Mouse (Mus musculus): Measurements from ENCODE around the gene Cdkal1. TPM values are rescaled to one million over a fixed set of nuclear protein-coding genes. Genes with fewer than 3 reads are reported as not detected.
A peak's percentile ranks its signal among the peaks of the same experiment; 100 is the strongest.

Gene Cdkal1
- polyA plus RNA-seq, 1 experiment from 2014 or later: 35.1 TPM

- H3K27ac ChIP-seq (ENCODE audit: low read depth, low read length): peak overlapping the region; percentile 63; the same call in 1 of the 2 replicates
- H3K4me2 ChIP-seq: no peak overlapping the region
- H3K9me3 ChIP-seq (ENCODE audit: control insufficient read depth, low read length): no peaks in the 10 kb centered on the region
- H3K4me1 ChIP-seq (ENCODE audit: control insufficient read depth, insufficient read depth, low read length): peaks cover 10% of the 10 kb centered on the region; the same call in 1 of the 2 replicates
- no peaks in the 10 kb centered on the region for H3K36me3 ChIP-seq (ENCODE audit: control insufficient read depth, insufficient read depth, low read length)
- 42% methylated on average over 11 of the region's 11 CpGs for WGBS
- H3K4me3 ChIP-seq (ENCODE audit: low read depth, low read length): no peak overlapping the region
- H3K27me3 ChIP-seq (ENCODE audit: control insufficient read depth, insufficient read depth, low read length): no peaks in the 10 kb centered on the region
- DNase-seq (ENCODE audit: low spot score, missing footprints) (peak; percentile 82), ATAC-seq (ENCODE audit: low FRiP score) (peak; percentile 49; the same call in 1 of the 2 replicates)
- no peak overlapping the region for H3K9ac ChIP-seq (ENCODE audit: low read length)
These were observed 581.2 kb downstream of the Cdkal1 start for GRCm38 (mm10) chr13:29274296-29274695.

- H3K9ac ChIP-seq (ENCODE audit: low read length): peak overlapping the region; percentile 45; the same call in 1 of the 2 replicates
These were observed 581.7 kb downstream of the Cdkal1 start for GRCm38 (mm10) chr13:29273693-29274221.

GRCm38 (mm10) chr13:29271451-29271850 is 584.0 kb downstream of the Cdkal1 start:
- peaks cover 10% of the 10 kb centered on the region; the same call in 1 of the 2 replicates for H3K4me1 ChIP-seq (ENCODE audit: control insufficient read depth, insufficient read depth, low read length)
- H3K9me3 ChIP-seq (ENCODE audit: control insufficient read depth, low read length): no peaks in the 10 kb centered on the region
- no peaks in the 10 kb centered on the region for H3K36me3 ChIP-seq (ENCODE audit: control insufficient read depth, insufficient read depth, low read length)
- peak; percentile 71 for DNase-seq (ENCODE audit: low spot score, missing footprints)
- no peaks in the 10 kb centered on the region for H3K27me3 ChIP-seq (ENCODE audit: control insufficient read depth, insufficient read depth, low read length)
- H3K4me2 ChIP-seq: no peak overlapping the region
- no peak overlapping the region for H3K4me3 ChIP-seq (ENCODE audit: low read depth, low read length)
- no peak overlapping the region for H3K27ac ChIP-seq (ENCODE audit: low read depth, low read length)
- ATAC-seq (ENCODE audit: low FRiP score): no peak
- no peak overlapping the region for H3K9ac ChIP-seq (ENCODE audit: low read length)

More at GRCm38 (mm10) chr13:29273693-29274221, 581.7 kb downstream of the Cdkal1 start:
- WGBS: 11% methylated on average over 4 of the region's 4 CpGs
- H3K27ac ChIP-seq (ENCODE audit: low read depth, low read length): peak overlapping the region; percentile 63; the same call in 1 of the 2 replicates
- no peaks in the 10 kb centered on the region for H3K36me3 ChIP-seq (ENCODE audit: control insufficient read depth, insufficient read depth, low read length)
- H3K4me1 ChIP-seq (ENCODE audit: control insufficient read depth, insufficient read depth, low read length): peaks cover 10% of the 10 kb centered on the region; the same call in 1 of the 2 replicates
- DNase-seq (ENCODE audit: low spot score, missing footprints): peak; percentile 88
- H3K4me2 ChIP-seq: no peak overlapping the region
- no peaks in the 10 kb centered on the region for H3K9me3 ChIP-seq (ENCODE audit: control insufficient read depth, low read length)
- H3K4me3 ChIP-seq (ENCODE audit: low read depth, low read length): no peak overlapping the region
- H3K27me3 ChIP-seq (ENCODE audit: control insufficient read depth, insufficient read depth, low read length): no peaks in the 10 kb centered on the region
- ATAC-seq (ENCODE audit: low FRiP score): peak; percentile 87

GRCm38 (mm10) chr13:29264015-29264711 is 591.3 kb downstream of the Cdkal1 start:
- Histone ChIP-seq H3K4me2 (no peak overlapping the region), H3K36me3 (ENCODE audit: control insufficient read depth, insufficient read depth, low read length) (no peaks in the 10 kb centered on the region), H3K9me3 (ENCODE audit: control insufficient read depth, low read length) (no peaks in the 10 kb centered on the region), H3K27me3 (ENCODE audit: control insufficient read depth, insufficient read depth, low read length) (no peaks in the 10 kb centered on the region), H3K9ac (ENCODE audit: low read length) (no peak overlapping the region), H3K27ac (ENCODE audit: low read depth, low read length) (no peak overlapping the region), H3K4me1 (ENCODE audit: control insufficient read depth, insufficient read depth, low read length) (no peaks in the 10 kb centered on the region), H3K4me3 (ENCODE audit: low read depth, low read length) (no peak overlapping the region)
- WGBS: 66% methylated on average over 11 of the region's 11 CpGs
- ATAC-seq (ENCODE audit: low FRiP score): peak; percentile 62
- DNase-seq (ENCODE audit: low spot score, missing footprints): peak; percentile 79

GRCm38 (mm10) chr13:29262164-29262563 is 593.3 kb downstream of the Cdkal1 start:
- DNase-seq (ENCODE audit: low spot score, missing footprints) (peak; percentile 67), ATAC-seq (ENCODE audit: low FRiP score) (no peak)
- no peak overlapping the region for H3K9ac ChIP-seq (ENCODE audit: low read length)
- no peaks in the 10 kb centered on the region for H3K4me1 ChIP-seq (ENCODE audit: control insufficient read depth, insufficient read depth, low read length)
- WGBS: 88% methylated on average over 4 of the region's 4 CpGs
- H3K27me3 ChIP-seq (ENCODE audit: control insufficient read depth, insufficient read depth, low read length): no peaks in the 10 kb centered on the region
- no peak overlapping the region for H3K4me3 ChIP-seq (ENCODE audit: low read depth, low read length)
- H3K36me3 ChIP-seq (ENCODE audit: control insufficient read depth, insufficient read depth, low read length): no peaks in the 10 kb centered on the region
- no peak overlapping the region for H3K27ac ChIP-seq (ENCODE audit: low read depth, low read length)
- no peak overlapping the region for H3K4me2 ChIP-seq
- H3K9me3 ChIP-seq (ENCODE audit: control insufficient read depth, low read length): no peaks in the 10 kb centered on the region

GRCm38 (mm10) chr13:29248535-29248934 is 606.9 kb downstream of the Cdkal1 start:
- no peaks in the 10 kb centered on the region for H3K4me1 ChIP-seq (ENCODE audit: control insufficient read depth, insufficient read depth, low read length)
- H3K4me3 ChIP-seq (ENCODE audit: low read depth, low read length): no peak overlapping the region
- H3K4me2 ChIP-seq: no peak overlapping the region
- no peak overlapping the region for H3K27ac ChIP-seq (ENCODE audit: low read depth, low read length)
- H3K9me3 ChIP-seq (ENCODE audit: control insufficient read depth, low read length): no peaks in the 10 kb centered on the region
- no peaks in the 10 kb centered on the region for H3K36me3 ChIP-seq (ENCODE audit: control insufficient read depth, insufficient read depth, low read length)
- ATAC-seq (ENCODE audit: low FRiP score): no peak
- WGBS: 79% methylated on average over 4 of the region's 4 CpGs
- H3K27me3 ChIP-seq (ENCODE audit: control insufficient read depth, insufficient read depth, low read length): no peaks in the 10 kb centered on the region
- H3K9ac ChIP-seq (ENCODE audit: low read length): no peak overlapping the region
- DNase-seq (ENCODE audit: low spot score, missing footprints): peak; percentile 41

- no peak overlapping the region for H3K4me3 ChIP-seq (ENCODE audit: low read depth, low read length)
- H3K27ac ChIP-seq (ENCODE audit: low read depth, low read length): no peak overlapping the region
- no peaks in the 10 kb centered on the region for H3K4me1 ChIP-seq (ENCODE audit: control insufficient read depth, insufficient read depth, low read length)
- DNase-seq (ENCODE audit: low spot score, missing footprints): peak; percentile 75
- H3K27me3 ChIP-seq (ENCODE audit: control insufficient read depth, insufficient read depth, low read length): no peaks in the 10 kb centered on the region
- no peaks in the 10 kb centered on the region for H3K9me3 ChIP-seq (ENCODE audit: control insufficient read depth, low read length)
- no peak overlapping the region for H3K9ac ChIP-seq (ENCODE audit: low read length)
- no peaks in the 10 kb centered on the region for H3K36me3 ChIP-seq (ENCODE audit: control insufficient read depth, insufficient read depth, low read length)
- ATAC-seq (ENCODE audit: low FRiP score): no peak
- WGBS: 62% methylated on average over 3 of the region's 3 CpGs
- no peak overlapping the region for H3K4me2 ChIP-seq
These were observed 607.7 kb downstream of the Cdkal1 start for GRCm38 (mm10) chr13:29247800-29248199.

- Histone ChIP-seq H3K9me3 (ENCODE audit: control insufficient read depth, low read length) (no peaks in the 10 kb centered on the region), H3K27me3 (ENCODE audit: control insufficient read depth, insufficient read depth, low read length) (no peaks in the 10 kb centered on the region), H3K9ac (ENCODE audit: low read length) (no peak overlapping the region), H3K36me3 (ENCODE audit: control insufficient read depth, insufficient read depth, low read length) (no peaks in the 10 kb centered on the region), H3K27ac (ENCODE audit: low read depth, low read length) (no peak overlapping the region), H3K4me1 (ENCODE audit: control insufficient read depth, insufficient read depth, low read length) (no peaks in the 10 kb centered on the region), H3K4me3 (ENCODE audit: low read depth, low read length) (no peak overlapping the region), H3K4me2 (no peak overlapping the region)
- WGBS: 84% methylated on average over 4 of the region's 4 CpGs
- ATAC-seq (ENCODE audit: low FRiP score) (no peak), DNase-seq (ENCODE audit: low spot score, missing footprints) (no peak)
These were observed 620.4 kb downstream of the Cdkal1 start for GRCm38 (mm10) chr13:29235065-29235464.

- DNase-seq (ENCODE audit: low spot score, missing footprints) (no peak), ATAC-seq (ENCODE audit: low FRiP score) (no peak)
- Histone ChIP-seq H3K4me3 (ENCODE audit: low read depth, low read length) (no peak overlapping the region), H3K36me3 (ENCODE audit: control insufficient read depth, insufficient read depth, low read length) (no peaks in the 10 kb centered on the region), H3K9ac (ENCODE audit: low read length) (no peak overlapping the region), H3K9me3 (ENCODE audit: control insufficient read depth, low read length) (no peaks in the 10 kb centered on the region), H3K27me3 (ENCODE audit: control insufficient read depth, insufficient read depth, low read length) (no peaks in the 10 kb centered on the region), H3K4me1 (ENCODE audit: control insufficient read depth, insufficient read depth, low read length) (no peaks in the 10 kb centered on the region), H3K27ac (ENCODE audit: low read depth, low read length) (no peak overlapping the region), H3K4me2 (no peak overlapping the region)
- 88% methylated on average over 4 of the region's 4 CpGs for WGBS
These were observed 621.0 kb downstream of the Cdkal1 start for GRCm38 (mm10) chr13:29234442-29234841.
